Mouse (Mus musculus): ENCODE data around the gene Itpka.

Gene Itpka

DNA sequence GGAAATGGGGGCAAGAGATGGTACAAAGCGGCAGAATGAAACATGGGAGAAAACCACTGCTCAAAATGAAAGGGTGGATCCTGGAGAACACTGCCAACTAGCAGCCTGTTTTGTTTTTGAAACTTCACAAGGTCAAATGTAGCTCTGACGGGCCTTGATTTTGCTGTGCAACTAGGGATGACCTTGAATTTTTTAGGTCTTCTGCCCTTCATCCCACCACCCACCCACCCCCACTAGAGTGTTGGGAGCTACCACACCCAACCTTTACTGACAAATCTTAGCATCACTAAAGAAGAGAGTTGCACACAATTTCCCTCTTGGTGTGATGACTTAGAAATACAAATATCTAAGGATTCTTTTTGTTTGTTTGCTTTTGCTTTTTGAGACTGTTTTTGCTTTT lies 47.9 kb downstream of the Itpka start:
- POLR2A ChIA-PET, result interaction anchor here in 3 of 4 experiments (0.6 to 2.1 kb wide), 43 partner anchors 9 to 479 kb away, joined by 3 to 14 read pairs (median 4); partner anchors contain the start of genes Gm28042 (in 1 of the 3), Jmjd7 (in 1 of the 3), Ltk (in 1 of the 3) and Tyro3 (in 1 of the 3)
- CTCF ChIA-PET, result interaction anchor here (0.7 to 2.1 kb wide), 9 partner anchors 9 to 66 kb away, joined by 3 to 15 read pairs (median 4); no protein-coding TSS in a partner anchor

DNA sequence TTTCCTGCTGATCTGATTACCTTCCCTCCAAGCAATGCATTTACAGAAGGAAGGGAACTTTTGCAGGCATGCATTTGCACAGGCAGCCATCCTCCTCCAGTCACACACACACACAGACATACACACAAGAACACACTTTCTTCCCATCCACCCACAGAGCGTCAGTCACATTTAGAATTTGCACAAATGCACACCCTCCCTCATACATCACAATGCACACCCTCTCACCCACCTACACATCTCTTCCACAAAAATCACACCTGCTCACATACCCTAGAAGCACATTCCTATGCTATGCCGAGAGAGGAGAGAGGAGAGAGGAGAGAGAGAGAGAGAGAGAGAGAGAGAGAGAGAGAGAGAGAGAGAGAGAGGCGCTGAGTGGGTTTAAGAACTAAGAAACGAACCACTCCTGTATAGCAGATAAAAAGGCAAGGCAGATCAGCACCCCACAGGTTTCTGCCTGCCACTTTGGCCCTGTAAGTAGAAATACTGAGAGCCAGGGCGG lies 55.2 kb downstream of the Itpka start, which contains the start of gene Tyro3:
Gene Tyro3 (plus strand): TSS at position 455 of the 505 bp plus-strand sequence.
- POLR2A ChIA-PET, result interaction anchor here in 1 of 4 experiments (0.8 to 8.1 kb wide), 7 partner anchors 7 to 711 kb away, joined by 3 to 63 read pairs (median 11); partner anchors contain the start of gene Rpap1
- CTCF ChIA-PET, result interaction anchor here in 3 of 4 experiments (0.6 to 2.1 kb wide), 5 partner anchors 10 to 610 kb away, joined by 3 to 4 read pairs (median 4); partner anchors contain the start of gene Rpap1 (in 2 of the 3)

DNA sequence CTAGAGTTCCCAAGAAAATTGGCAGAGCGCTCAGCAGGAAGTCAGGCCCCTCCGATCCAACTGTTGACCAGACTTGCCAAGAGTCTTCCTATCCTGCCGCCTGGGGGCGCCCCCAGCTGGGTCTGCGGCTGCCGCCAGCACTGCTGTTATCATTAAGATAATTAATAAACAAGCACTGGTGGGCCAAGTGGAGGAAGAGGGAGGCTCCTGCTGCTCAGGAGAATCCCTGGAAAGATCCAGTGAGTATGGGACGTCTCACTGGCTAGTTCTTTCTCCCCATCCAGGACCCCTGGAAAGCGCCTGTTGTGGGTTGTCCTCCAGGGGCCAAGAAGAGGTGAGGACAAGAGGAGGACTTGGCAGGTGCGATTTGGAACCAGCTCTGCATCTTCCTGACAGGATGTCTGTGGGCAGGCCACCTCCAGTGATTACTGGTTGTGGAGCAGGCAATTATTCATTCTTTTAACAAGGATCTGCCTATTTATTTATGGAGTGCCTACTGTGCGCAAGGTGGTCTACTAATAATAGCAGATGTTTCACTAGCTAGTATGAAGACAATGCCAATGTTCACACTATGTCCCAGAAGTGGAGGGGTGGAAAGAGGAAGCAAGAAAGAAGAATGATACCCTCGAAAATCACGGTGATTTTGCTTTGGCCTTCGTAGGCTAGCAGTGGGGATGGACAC lies 56.2 kb downstream of the Itpka start:
- CTCF ChIA-PET, result interaction anchor here in 3 of 4 experiments (0.6 to 2.1 kb wide), 19 partner anchors 9 to 611 kb away, joined by 3 to 15 read pairs (median 3); partner anchors contain the start of genes Rpap1 (in 3 of the 3), Mapkbp1 (in 1 of the 3) and Mga (in 1 of the 3)
- POLR2A ChIA-PET, result interaction anchor here (0.6 to 8.1 kb wide), 45 partner anchors 8 to 789 kb away, joined by 3 to 63 read pairs (median 4); partner anchors contain the start of genes Rpap1 (in 4 of the 4), Mga (in 2 of the 4) and Ndufaf1 (in 2 of the 4)

DNA sequence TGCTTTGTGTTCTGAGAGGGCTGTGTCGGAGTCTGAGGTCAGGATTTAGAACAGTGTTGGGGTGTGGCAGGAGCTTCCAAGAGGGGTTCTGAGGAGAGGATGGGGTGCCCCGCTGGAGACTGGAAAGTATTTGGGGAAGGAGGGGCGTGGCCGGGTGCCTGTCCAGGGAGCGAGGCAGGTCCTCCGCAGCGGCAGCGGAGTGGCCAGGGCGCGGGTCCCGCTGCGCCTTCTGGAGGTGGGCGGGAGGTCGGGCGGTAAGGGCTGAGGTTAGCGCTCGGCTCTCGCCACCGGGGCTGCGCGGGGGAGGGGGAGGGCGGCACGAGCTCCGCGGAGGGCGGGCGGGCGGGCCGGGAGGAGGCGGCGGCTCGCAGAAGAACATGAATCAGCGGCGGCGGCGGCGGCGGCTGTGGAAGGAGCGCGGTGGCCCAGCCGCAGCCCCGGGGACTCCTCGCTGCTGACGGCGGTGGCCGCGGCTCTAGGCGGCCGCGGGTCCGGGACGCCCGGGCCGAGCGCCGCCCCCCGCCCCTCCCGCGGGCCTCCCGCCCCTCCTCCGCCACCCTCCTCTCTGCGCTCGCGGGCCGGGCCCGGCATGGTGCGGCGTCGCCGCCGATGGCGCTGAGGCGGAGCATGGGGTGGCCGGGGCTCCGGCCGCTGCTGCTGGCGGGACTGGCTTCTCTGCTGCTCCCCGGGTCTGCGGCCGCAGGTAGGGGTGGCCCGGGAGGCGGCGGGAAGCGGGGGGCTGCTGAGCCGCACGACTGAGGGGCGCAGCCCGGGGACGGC lies 57.2 kb downstream of the Itpka start:
- CTCF ChIA-PET, result interaction anchor here (0.6 to 2.1 kb wide), 16 partner anchors 9 to 265 kb away, joined by 3 to 15 read pairs (median 4); partner anchors contain the start of genes Rpap1 (in 3 of the 4) and Mapkbp1 (in 1 of the 4)
- POLR2A ChIA-PET, result interaction anchor here (0.6 to 8.1 kb wide), 43 partner anchors 7 to 277 kb away, joined by 3 to 63 read pairs (median 4); partner anchors contain the start of genes Rpap1 (in 4 of the 4) and Mga (in 1 of the 4)

DNA sequence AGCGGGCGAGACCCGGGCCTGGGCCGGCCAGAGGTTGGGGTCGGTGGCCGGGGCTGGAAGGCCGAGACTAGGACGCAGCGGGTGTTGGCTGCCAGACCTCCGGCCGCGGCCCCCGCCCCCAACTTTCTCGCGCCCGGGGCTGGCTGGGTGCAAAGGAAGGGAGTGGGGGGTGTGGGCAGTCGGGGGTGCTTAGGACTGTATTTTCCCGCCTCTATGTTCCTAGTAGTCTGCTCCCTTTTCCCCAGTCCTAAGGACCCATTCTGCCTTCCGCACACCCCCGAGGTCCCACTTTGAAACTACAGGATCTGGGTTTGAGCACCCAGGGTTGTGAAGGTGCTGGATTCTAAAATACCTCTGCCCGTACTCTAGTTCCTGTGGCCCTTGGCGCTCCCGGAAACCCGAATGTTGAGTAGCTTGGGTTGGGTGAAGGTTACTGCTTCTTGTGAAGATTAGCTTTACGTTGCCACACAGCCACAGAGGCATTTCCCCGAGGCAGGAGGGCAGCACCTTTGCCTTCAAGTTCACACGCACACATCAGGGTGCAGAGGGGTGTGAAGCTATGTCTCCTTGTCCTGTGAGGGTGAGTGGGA lies 57.9 kb downstream of the Itpka start:
- ChIA-PET CTCF (interaction anchor here in 3 of 4 experiments (0.6 to 2.1 kb wide), 6 partner anchors 10 to 264 kb away, joined by 3 to 15 read pairs (median 4); partner anchors contain the start of genes Mga (in 1 of the 3) and Rpap1 (in 1 of the 3)), POLR2A (interaction anchor here in 3 of 4 experiments (0.6 to 8.1 kb wide), 35 partner anchors 8 to 179 kb away, joined by 3 to 63 read pairs (median 4); partner anchors contain the start of genes Rpap1 (in 3 of the 3), Mapkbp1 (in 1 of the 3) and Mga (in 1 of the 3))

All from embryonic stem cell, embryonic (primary cell).